Mouse (Mus musculus) gastrocnemius, adult 2 months (tissue): ENCODE measurements around the gene Srebf1. TPM values are rescaled to one million over a fixed set of nuclear protein-coding genes. Genes with fewer than 3 reads are reported as not detected.
A peak's percentile ranks its signal among the peaks of the same experiment; 100 is the strongest.

Experiments used
- DNase-seq: peaks from one replicate; pipeline ENCODE4 v3.0.0; 2022
- H3K27ac ChIP-seq: fragments of 200-600 bp; 2 replicates; pipeline ENCODE4 v1.8.1; 2022; ENCODE audit warnings: mild to moderate bottlenecking
- H3K4me3 ChIP-seq: fragments of 200-600 bp; 2 replicates; pipeline ENCODE4 v1.8.1; 2022; ENCODE audit warnings: mild to moderate bottlenecking, moderate library complexity
- CTCF ChIP-seq: fragments of 200-600 bp; IDR thresholded peaks from 2 replicates; pipeline ENCODE4 v1.8.1; 2022; ENCODE audit warnings: antibody characterized with exemption, mild to moderate bottlenecking, moderate library complexity
- intact Hi-C: fragments of 180-260 bp; cut with DNase I; formaldehyde crosslinking; loops from one replicate; pipeline ENCODE4 v1.15.1; 2025
- total RNA-seq, 2 experiments: library from RNA; stranded (reverse); gene quantifications; 2 replicates each; pipeline ENCODE4 v1.2.3; 2021

Srebf1 gene
- total RNA-seq, 2 experiments from 2014 or later, result 27.5 to 43.4 TPM

DNA sequence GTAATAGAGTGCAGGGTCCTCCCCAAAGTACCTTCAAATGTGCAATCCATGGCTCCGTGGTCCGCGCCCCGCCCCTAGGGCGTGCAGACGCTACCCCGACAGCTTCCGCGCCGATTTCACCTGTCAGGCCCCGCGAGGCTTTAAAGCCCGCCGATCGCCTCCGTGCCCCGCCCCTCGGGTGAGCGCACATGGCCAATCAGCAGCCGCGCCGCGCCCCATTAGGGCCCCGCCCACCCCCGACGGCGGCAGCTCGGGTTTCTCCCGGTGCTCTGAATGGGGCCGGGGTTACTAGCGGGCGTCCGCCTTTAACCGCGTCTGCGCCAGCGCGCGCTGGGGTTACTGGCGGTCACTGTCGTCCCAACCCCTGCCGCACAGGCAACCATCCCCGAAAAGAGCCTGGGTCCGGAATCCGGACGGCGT is 12.1 kb downstream of the Srebf1 start:
- peak; percentile 98 for DNase-seq
- intact Hi-C loops, result loop anchor here (5.0 kb wide), 1 partner anchor 142 kb away; the partner anchor contains the start of genes Drc3 and Tom1l2
- Histone ChIP-seq H3K4me3 (peak overlapping the region; percentile 69), H3K27ac (peak overlapping the region; percentile 89)
- no peak for TF ChIP-seq CTCF

GRCm38 (mm10) chr11:60209933-60210249 is 12.5 kb downstream of the Srebf1 start:
- no peak for TF ChIP-seq CTCF
- Histone ChIP-seq H3K27ac (peak overlapping the region; percentile 89), H3K4me3 (peak overlapping the region; percentile 69)
- no peak for DNase-seq
- intact Hi-C loops, result loop anchor here (5.0 kb wide), 1 partner anchor 142 kb away; the partner anchor contains the start of genes Drc3 and Tom1l2

- peak overlapping the region; percentile 69 for H3K4me3 ChIP-seq
- DNase-seq, result peak; percentile 87
- TF ChIP-seq CTCF, result no peak
- peak overlapping the region; percentile 89 for H3K27ac ChIP-seq
- intact Hi-C loops, result no loop called here
Measured at GRCm38 (mm10) chr11:60209217-60209932, 13.0 kb downstream of the Srebf1 start.

DNA sequence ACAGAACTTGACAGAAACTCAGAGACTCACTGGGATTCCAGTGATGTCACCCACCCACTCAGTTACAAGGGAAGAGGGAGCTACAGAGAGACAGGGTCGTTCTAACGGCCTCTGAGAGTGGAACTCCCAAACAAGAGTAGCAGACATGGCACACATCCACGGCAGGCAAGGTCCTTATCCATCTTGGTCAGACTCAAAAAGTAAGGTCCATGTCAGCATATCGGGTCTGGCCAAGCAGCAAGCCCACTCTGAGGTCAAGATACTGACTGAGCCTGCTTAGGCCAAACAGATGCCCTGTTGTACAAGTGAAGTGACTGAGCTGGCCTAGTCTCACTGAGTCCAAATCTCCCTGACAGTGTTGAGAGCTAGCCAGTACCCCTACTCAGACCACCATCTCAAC is 13.7 kb downstream of the Srebf1 start:
- no peak for TF ChIP-seq CTCF
- Histone ChIP-seq H3K27ac (peak overlapping the region; percentile 89), H3K4me3 (peak overlapping the region; percentile 69)
- intact Hi-C loops, result no loop called here
- no peak for DNase-seq

DNA sequence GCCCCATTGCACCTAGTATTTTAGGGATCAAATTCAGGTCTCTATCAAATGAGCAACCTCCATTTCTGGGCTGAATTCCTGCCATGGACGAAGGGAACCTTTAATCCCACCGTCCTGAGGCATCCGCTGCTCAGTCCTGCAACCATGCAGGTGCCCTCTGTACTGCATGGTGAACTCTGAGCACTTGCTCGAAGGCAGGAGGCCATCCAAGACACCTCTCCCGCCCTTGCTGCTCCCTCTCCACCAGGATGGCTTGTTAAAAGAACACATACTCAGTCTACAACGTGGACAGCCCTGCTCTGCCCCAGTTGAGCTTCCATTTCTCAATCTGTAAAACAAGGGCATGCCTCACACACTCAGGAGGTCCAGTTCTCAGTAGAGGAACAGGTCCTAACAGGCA is 14.2 kb downstream of the Srebf1 start:
- TF ChIP-seq CTCF, result no peak
- no peak for DNase-seq
- Histone ChIP-seq H3K27ac (peak overlapping the region; percentile 89), H3K4me3 (peak overlapping the region; percentile 69)
- intact Hi-C loops, result no loop called here

DNA sequence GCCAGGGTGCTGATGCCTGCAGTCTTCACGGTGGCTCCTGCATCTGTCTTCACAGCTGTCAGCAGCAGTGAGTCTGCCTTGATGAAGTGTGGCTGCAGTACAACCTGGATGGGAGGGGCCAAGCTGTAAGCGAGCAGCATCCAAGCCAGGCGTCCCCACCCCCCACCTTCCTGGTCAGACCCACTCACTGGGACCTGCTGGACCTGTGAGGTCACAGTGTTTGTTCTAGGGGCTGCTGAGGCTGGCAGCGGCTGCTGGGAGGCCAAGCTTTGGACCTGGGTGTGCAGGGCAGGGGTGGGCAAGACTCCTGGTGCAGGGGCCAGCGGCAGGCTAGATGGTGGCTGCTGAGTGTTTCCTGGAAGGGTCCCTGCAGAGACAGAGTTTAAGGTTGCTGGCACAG is 16.2 kb downstream of the Srebf1 start:
- no peak for DNase-seq
- Histone ChIP-seq H3K4me3 (no peak overlapping the region), H3K27ac (no peak overlapping the region)
- intact Hi-C loops, result no loop called here
- no peak for TF ChIP-seq CTCF

GRCm38 (mm10) chr11:60205026-60205425 is 17.4 kb downstream of the Srebf1 start:
- H3K4me3 ChIP-seq, result no peak overlapping the region
- TF ChIP-seq CTCF, result no peak
- intact Hi-C loops, result no loop called here
- H3K27ac ChIP-seq, result no peak overlapping the region
- no peak for DNase-seq

- intact Hi-C loops, result loop anchor here (5.0 kb wide), 1 partner anchor 89 kb away; no protein-coding TSS in a partner anchor
- no peak overlapping the region for H3K4me3 ChIP-seq
- no peak overlapping the region for H3K27ac ChIP-seq
- no peak for TF ChIP-seq CTCF
- no peak for DNase-seq
Measured at GRCm38 (mm10) chr11:60202710-60203638, 19.4 kb downstream of the Srebf1 start.

- TF ChIP-seq CTCF, result no peak
- DNase-seq, result no peak
- no peak overlapping the region for H3K4me3 ChIP-seq
- H3K27ac ChIP-seq, result no peak overlapping the region
- intact Hi-C loops, result loop anchor here (5.0 kb wide), 1 partner anchor 92 kb away; no protein-coding TSS in a partner anchor
Measured at GRCm38 (mm10) chr11:60200384-60200783, 22.0 kb downstream of the Srebf1 start.

DNA sequence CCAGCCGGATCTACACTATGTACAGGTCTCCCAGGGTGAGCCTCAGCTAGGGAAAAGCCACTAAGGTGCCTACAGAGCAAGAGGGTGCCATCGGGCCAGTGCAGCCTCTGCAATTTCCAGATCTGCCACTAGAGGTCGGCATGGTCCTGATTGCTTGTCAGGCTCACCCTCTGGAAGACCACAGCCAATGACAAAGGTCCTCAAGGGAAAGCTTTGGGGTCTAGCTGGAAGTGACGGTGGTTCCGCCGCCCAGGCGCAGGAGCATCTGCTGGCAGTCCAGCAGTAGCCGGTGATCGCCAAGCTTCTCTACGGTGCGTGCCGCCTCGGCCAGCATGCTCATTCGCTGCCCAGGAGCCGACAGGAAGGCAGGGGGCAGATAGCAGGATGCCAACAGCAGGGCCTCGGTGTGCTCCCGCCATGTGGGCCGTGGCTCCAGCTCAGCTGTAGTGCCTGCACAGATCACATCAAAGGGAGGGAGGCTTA is 22.6 kb downstream of the Srebf1 start:
- Histone ChIP-seq H3K4me3 (peak overlapping the region; percentile 32), H3K27ac (0 out of 2 replicates have a peak overlapping the region, but pooled peaks have one; percentile 38)
- peak; percentile 100; the same call in 1 of the 2 replicates for TF ChIP-seq CTCF
- intact Hi-C loops, result loop anchor here (1.0 to 5.0 kb wide), 3 partner anchors 93 to 213 kb away; no protein-coding TSS in a partner anchor
- DNase-seq, result peak; percentile 92

DNA sequence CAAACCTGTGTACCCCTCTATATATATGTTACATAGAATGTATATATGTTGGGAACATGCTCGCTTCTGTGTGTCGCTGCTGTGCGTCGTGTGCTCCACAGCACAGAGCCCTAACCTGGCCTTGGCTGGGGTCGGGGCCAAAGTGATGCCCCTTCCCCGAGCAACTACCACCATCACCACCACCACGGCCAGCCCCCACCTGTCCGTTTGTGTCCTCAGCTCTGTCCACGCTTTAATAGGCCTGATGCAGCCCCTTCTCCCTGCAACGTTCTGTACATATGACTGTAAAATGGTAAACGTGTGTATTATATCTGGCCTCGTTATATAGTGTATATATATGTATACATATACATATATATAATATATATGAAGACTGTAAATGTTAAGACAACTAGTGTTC is 23.7 kb downstream of the Srebf1 start:
- intact Hi-C loops, result loop anchor here (1.0 to 5.0 kb wide), 2 partner anchors 96 to 214 kb away; no protein-coding TSS in a partner anchor
- Histone ChIP-seq H3K27ac (peak overlapping the region; percentile 28; the same call in 1 of the 2 replicates), H3K4me3 (no peak overlapping the region)
- no peak for TF ChIP-seq CTCF
- DNase-seq, result no peak

- Histone ChIP-seq H3K4me3 (no peak overlapping the region), H3K27ac (peak overlapping the region; percentile 28; the same call in 1 of the 2 replicates)
- no peak for TF ChIP-seq CTCF
- intact Hi-C loops, result loop anchor here (5.0 kb wide), 1 partner anchor 96 kb away; no protein-coding TSS in a partner anchor
- DNase-seq, result no peak
Measured at GRCm38 (mm10) chr11:60197998-60198619, 24.3 kb downstream of the Srebf1 start.
